Mouse (Mus musculus) liver, adult (tissue): ENCODE results near the gene Adam6b.
"Not testable (repeated sequence)": the region's sequence is repeated elsewhere in the genome, so short reads cannot be mapped to it uniquely, and the experiment has no call there.

Source experiments
- GATA4 ChIP-seq: IDR thresholded peaks from 2 replicates; pipeline ENCODE4 v1.6.1; 2014; ENCODE audit warnings: mild to moderate bottlenecking, low read length; ENCODE audit not compliant: insufficient replicate concordance

Gene Adam6b

DNA sequence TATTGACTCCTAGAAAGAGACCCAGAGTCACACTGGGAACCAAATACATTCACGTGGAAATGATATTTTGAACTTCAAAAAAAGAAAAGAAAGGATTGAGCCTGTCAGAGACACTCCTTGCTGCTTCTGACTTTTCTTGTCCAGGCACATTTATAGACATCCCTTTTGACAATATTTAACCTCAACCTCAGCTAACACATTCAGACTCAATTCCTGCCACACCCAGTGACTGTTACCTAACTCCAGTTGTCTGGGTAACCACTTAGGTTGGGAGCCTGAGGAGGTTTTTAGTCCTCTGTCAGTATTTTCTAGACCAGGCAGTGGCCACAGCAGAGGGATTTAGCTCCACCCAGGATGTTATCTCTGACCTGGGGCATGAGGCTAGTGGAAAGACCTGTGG, at the start of gene Adam6b:
Gene Adam6b (plus strand): TSS at position 301 of the 400 bp plus-strand sequence.
- not testable (repeated sequence) for TF ChIP-seq GATA4

DNA sequence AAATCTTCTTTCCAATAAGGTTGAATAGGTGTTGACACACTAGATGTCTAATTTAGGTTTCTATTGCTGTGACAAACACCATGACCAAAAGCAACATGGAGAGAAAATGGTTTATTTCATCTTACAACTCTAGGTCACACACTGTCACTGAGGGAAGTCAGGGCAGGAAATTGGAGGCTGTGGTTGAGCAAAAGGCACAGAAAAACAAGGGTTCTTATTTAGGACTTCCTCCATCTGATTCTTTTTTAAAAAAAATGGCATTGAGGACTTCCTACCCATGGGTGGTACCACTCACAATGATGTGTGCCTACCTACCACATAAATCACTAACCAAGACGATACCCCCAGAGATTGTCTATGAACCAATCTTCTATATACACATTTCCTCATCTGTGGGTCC, 43.2 kb upstream of the Adam6b start:
- no peak for TF ChIP-seq GATA4

DNA sequence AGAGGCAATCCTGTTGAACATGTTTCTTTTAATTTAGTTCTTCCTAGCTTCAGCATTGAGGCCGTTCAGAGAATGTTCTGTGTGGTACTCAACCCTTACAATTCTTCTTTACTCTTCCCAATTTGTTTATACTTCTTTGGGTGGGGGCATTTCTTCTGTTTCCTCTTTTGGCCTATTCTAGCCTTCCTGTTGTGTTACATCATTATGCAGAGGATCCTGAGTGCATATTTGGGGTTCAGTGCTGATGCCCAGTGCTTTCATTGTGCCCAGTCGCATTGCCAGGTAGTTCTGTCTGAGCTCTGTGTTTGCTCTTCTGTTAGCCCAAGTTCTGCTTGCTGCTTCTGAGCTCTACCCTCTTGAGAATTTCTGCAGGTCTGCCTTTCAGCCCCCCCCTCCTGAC, 13.1 kb upstream of the Adam6b start:
- TF ChIP-seq GATA4 = no peak

DNA sequence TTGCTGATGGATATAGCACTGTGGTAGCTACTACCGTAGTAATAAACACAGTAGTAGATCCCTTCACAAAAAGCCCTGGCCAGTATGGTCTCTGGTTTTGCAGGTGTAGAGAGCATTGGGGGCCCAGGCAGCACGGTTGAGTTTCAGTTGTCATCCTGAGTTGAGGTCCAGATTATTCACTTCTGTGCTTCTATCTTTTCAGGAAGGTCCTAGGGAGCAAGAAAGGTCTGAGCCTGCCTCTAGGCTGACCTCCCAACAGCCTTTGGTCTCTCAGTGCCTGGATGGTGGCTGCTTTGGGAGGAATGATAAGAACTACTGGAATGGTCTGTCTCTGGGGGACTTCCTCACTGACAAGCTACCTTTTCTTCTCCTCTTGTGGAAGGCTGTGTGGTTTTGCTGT, 7.2 kb upstream of the Adam6b start:
- TF ChIP-seq GATA4 = no peak

DNA sequence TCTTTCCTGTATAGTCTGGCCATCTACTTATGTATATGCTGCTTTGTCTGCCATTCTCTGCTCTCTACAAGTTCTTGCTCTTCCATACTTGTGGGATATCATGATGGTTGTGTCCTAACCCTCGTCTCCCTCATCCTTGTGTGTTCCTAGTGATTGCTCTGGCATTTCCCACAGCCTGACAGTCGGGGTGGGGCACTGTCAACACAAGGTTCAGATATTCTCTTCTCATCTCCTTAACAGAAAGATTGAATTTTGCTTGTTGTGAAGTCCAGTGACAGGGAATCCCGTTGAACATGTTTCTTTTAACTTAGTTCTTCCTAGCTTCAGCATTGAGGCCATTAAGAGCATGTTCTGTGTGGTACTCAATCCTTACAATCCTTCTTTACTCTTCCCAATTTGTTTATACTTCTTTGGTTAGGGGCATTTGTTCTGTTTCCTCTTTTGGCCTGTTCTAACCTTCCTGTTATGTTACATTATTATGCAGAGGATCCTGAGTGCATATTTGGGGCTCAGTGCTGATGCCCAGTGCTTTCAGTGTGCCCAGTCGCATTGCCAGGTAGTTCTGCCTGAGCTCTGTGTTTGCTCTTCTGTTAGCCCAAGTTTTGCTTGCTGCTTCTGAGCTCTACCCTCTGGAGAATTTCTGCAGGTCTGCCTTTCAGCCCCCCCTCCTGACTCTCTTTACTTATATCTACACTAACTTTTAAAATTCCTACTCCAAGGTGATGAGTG, 6.5 kb upstream of the Adam6b start:
- no peak for TF ChIP-seq GATA4

DNA sequence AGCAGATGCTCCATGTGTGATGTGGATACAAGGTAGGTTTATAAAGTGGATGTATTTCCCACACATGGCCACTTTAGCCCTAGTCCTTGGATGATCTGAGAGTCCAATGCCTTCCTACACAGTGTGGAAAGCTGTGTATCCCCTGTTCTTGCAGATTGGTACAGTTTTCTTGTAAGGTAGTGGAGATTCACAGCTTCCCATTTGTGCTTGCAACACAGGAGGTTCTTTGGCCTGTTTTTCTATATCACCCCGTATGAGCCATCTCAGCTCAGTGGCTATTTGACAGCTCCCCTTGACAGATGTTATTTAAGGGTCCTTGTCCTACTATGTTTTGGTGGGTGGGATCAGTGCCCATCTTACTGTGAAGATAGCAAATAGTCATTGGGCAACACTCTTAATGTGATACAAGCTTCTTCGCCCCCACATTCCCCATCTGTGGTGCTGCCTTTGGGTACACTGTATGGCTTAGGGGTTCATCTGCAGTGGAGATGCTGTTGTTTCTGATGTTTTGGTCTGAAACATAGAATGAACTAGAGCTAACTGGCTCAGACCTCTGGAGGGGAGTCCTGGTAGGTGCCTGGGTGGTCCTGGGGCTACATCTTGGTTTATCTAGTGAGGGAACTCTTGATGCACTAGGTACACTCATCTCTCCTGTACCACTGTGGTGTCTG, 5.7 kb upstream of the Adam6b start:
- TF ChIP-seq GATA4 = no peak

DNA sequence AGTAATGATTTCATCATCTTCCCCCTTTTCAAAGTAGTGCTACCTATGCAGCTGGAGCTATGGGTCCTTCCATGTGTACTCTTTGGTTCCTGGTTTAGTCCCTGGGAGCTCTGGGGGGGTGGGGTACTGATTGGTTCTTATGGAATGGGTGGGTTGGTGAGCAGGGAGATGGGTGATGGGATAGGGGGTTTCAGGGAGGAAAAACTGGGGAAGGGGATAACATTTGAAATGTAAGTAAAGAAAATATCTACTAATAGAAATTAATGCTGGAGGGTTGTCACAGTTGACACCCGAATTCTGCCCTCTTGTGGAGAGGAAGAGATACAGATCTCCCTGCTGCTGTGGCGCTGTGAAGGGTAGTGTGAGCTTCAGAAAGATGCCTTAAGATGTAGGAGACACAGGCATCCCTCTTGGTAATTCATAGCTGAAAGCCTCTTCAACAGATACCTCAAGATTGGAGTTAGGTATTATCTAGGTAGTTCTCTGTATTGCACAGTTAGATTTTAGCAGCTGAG, 4.3 kb upstream of the Adam6b start:
- TF ChIP-seq GATA4 = no peak

DNA sequence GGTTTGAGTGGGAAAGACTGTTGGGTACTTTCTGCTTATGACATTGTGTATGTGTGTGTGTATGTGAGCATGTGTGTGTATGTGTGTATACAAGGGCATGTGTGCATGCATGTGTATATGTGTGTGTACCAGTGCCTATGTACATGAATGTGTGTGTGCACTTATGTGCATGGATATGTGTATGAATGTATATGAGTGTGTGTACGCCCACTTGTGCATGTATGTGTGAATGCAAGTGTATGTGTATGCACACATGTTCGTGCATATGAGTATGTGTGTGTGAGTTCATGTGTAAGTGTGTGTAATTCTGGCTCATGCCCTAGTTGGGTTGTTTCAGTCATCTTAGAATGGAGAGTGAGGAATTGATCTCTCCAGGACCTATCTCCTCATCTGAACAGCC, 36.6 kb downstream of the Adam6b start:
- no peak for TF ChIP-seq GATA4
